Mouse (Mus musculus) olfactory bulb, adult 2 months (tissue): Measurements from ENCODE around the gene Ttbk1.

Source experiments
- CTCF ChIP-seq: fragments of 200-500 bp; IDR thresholded peaks from 2 replicates; pipeline ENCODE4 v1.5.1; 2012; ENCODE audit warnings: low read depth, mild to moderate bottlenecking, low read length, moderate library complexity; ENCODE audit not compliant: insufficient read depth
- POLR2A ChIP-seq: fragments of 200-500 bp; IDR thresholded peaks from 2 replicates; pipeline ENCODE4 v1.6.1; 2012; ENCODE audit warnings: mild to moderate bottlenecking, low read depth, low read length, moderate library complexity; ENCODE audit not compliant: insufficient read depth

GRCm38 (mm10) chr17:46452683-46453082, 34.8 kb downstream of the Ttbk1 start:
- TF ChIP-seq POLR2A (no peak), CTCF (no peak)
